Mouse (Mus musculus) hindbrain, embryonic 11.5 days (tissue): ENCODE measurements at regions not wholly inside any gene's neighbourhood (a gene's known extent, or its start where the extent isn't known, plus 50 kb on each side); places are given as distances from the start of the nearest gene placed in this dataset.

Experiments
- ATAC-seq: fragments of 200-750 bp; cut with Nextera tagmentation; 2 replicates; pipeline ENCODE4 v1.8.0; 2017; ENCODE audit warnings: mild to moderate bottlenecking, moderate TSS enrichment, moderate library complexity; ENCODE audit not compliant: low FRiP score
- DNase-seq: peaks from one replicate; pipeline ENCODE4 v3.0.0-alpha.2; 2015; ENCODE audit warnings: low spot score
- H3K27ac ChIP-seq: fragments of 300-500 bp; sonication (generic); 2 replicates; pipeline ENCODE4 v1.5.1; 2014; ENCODE audit warnings: mild to moderate bottlenecking, low read depth, low read length
- H3K27me3 ChIP-seq: fragments of 300-500 bp; sonication (generic); 2 replicates; pipeline ENCODE4 v1.6.1; 2014; ENCODE audit warnings: mild to moderate bottlenecking, low read length, moderate library complexity, mixed read lengths; ENCODE audit not compliant: control insufficient read depth, insufficient read depth
- H3K36me3 ChIP-seq: fragments of 300-500 bp; sonication (generic); 2 replicates; pipeline ENCODE4 v1.6.1; 2014; ENCODE audit warnings: mild to moderate bottlenecking, low read length, moderate library complexity, mixed read lengths; ENCODE audit not compliant: control insufficient read depth, insufficient read depth
- H3K4me1 ChIP-seq: fragments of 300-500 bp; sonication (generic); replicated peaks from 2 replicates; pipeline ENCODE4 v1.6.1; 2014; ENCODE audit warnings: low read length, mixed read lengths; ENCODE audit not compliant: control insufficient read depth, insufficient read depth
- H3K4me2 ChIP-seq: fragments of 300-500 bp; sonication (generic); replicated peaks from 2 replicates; pipeline ENCODE4 v1.6.1; 2014; ENCODE audit warnings: mild to moderate bottlenecking, low read depth, low read length
- H3K4me3 ChIP-seq: fragments of 300-500 bp; sonication (generic); 2 replicates; pipeline ENCODE4 v1.5.1; 2014; ENCODE audit warnings: low read depth, low read length
- H3K9ac ChIP-seq: fragments of 300-500 bp; sonication (generic); 2 replicates; pipeline ENCODE4 v1.6.1; 2014; ENCODE audit warnings: low read depth, low read length
- H3K9me3 ChIP-seq: fragments of 300-500 bp; sonication (generic); 2 replicates; pipeline ENCODE4 v1.6.1; 2016; ENCODE audit warnings: low read length; ENCODE audit not compliant: control insufficient read depth
- WGBS: fragments of 180-500 bp; shearing (Covaris S2); extraction: QIAGEN DNeasy Blood & Tissue Kit; methylation state at CpG from one replicate; pipeline ENCODE4 v1.1.7; 2014; 5-methylcytosine and 5-hydroxymethylcytosine counted together

- Histone ChIP-seq H3K27ac (no peak overlapping the region), H3K9ac (no peak overlapping the region), H3K9me3 (no peaks in the 10 kb centered on the region), H3K4me3 (no peak overlapping the region), H3K36me3 (no peaks in the 10 kb centered on the region), H3K4me1 (no peaks in the 10 kb centered on the region), H3K27me3 (no peaks in the 10 kb centered on the region), H3K4me2 (no peak overlapping the region)
- ATAC-seq (no peak), DNase-seq (no peak)
- WGBS: 76% methylated on average over 4 of the region's 4 CpGs
Measured at GRCm38 (mm10) chr14:78225677-78226076, 82.2 kb downstream of the Tnfsf11 start.

- 40% methylated on average over 15 of the region's 15 CpGs for WGBS
- Histone ChIP-seq H3K36me3 (no peaks in the 10 kb centered on the region), H3K27ac (no peak overlapping the region), H3K4me1 (0 out of 2 replicates have a peak, but pooled peaks cover 2% of the 10 kb centered on the region), H3K9ac (no peak overlapping the region), H3K4me2 (no peak overlapping the region), H3K27me3 (no peaks in the 10 kb centered on the region), H3K9me3 (no peaks in the 10 kb centered on the region), H3K4me3 (no peak overlapping the region)
- ATAC-seq (0 out of 2 replicates have a peak, but pooled peaks have one; percentile 49), DNase-seq (peak; percentile 20)
Measured at GRCm38 (mm10) chr14:78216229-78216963, 91.4 kb downstream of the Tnfsf11 start.

GRCm38 (mm10) chr14:78215491-78215890, 92.4 kb downstream of the Tnfsf11 start:
- 80% methylated on average over 4 of the region's 4 CpGs for WGBS
- Histone ChIP-seq H3K9me3 (no peaks in the 10 kb centered on the region), H3K36me3 (no peaks in the 10 kb centered on the region), H3K9ac (no peak overlapping the region), H3K27me3 (no peaks in the 10 kb centered on the region), H3K4me2 (no peak overlapping the region), H3K4me1 (0 out of 2 replicates have a peak, but pooled peaks cover 2% of the 10 kb centered on the region), H3K4me3 (no peak overlapping the region), H3K27ac (no peak overlapping the region)
- DNase-seq (no peak), ATAC-seq (no peak)

- no peak overlapping the region for H3K4me2 ChIP-seq
- H3K36me3 ChIP-seq: no peaks in the 10 kb centered on the region
- no peaks in the 10 kb centered on the region for H3K9me3 ChIP-seq
- H3K4me1 ChIP-seq: no peaks in the 10 kb centered on the region
- H3K9ac ChIP-seq: no peak overlapping the region
- ATAC-seq: no peak
- DNase-seq: no peak
- H3K27me3 ChIP-seq: no peaks in the 10 kb centered on the region
- 95% methylated on average over 4 of the region's 4 CpGs for WGBS
- H3K27ac ChIP-seq: no peak overlapping the region
- no peak overlapping the region for H3K4me3 ChIP-seq
Measured at GRCm38 (mm10) chr14:78204566-78204863, 103.3 kb downstream of the Tnfsf11 start.

GRCm38 (mm10) chr14:78203726-78204565, 103.9 kb downstream of the Tnfsf11 start:
- no peaks in the 10 kb centered on the region for H3K9me3 ChIP-seq
- no peak for ATAC-seq

GRCm38 (mm10) chr14:78202781-78203180, 105.1 kb downstream of the Tnfsf11 start:
- no peak overlapping the region for H3K4me2 ChIP-seq
- ATAC-seq: no peak
- 91% methylated on average over 1 of the region's 1 CpGs for WGBS
- H3K9ac ChIP-seq: no peak overlapping the region
- peak; percentile 6 for DNase-seq
- no peaks in the 10 kb centered on the region for H3K9me3 ChIP-seq
- H3K36me3 ChIP-seq: no peaks in the 10 kb centered on the region
- no peaks in the 10 kb centered on the region for H3K27me3 ChIP-seq
- no peaks in the 10 kb centered on the region for H3K4me1 ChIP-seq
- H3K27ac ChIP-seq: no peak overlapping the region
- H3K4me3 ChIP-seq: no peak overlapping the region

More at GRCm38 (mm10) chr14:78203726-78204565, 103.9 kb downstream of the Tnfsf11 start:
- no peak overlapping the region for H3K9ac ChIP-seq
- no peak overlapping the region for H3K27ac ChIP-seq
- no peaks in the 10 kb centered on the region for H3K36me3 ChIP-seq
- 85% methylated on average over 15 of the region's 15 CpGs for WGBS
- H3K27me3 ChIP-seq: no peaks in the 10 kb centered on the region
- H3K4me2 ChIP-seq: no peak overlapping the region
- no peaks in the 10 kb centered on the region for H3K4me1 ChIP-seq
- peak; percentile 28 for DNase-seq
- H3K4me3 ChIP-seq: no peak overlapping the region

GRCm38 (mm10) chr14:78197483-78197882, 108.7 kb upstream of the Fam216b start:
- Histone ChIP-seq H3K27me3 (no peaks in the 10 kb centered on the region), H3K9ac (no peak overlapping the region), H3K27ac (no peak overlapping the region), H3K9me3 (no peaks in the 10 kb centered on the region), H3K4me2 (no peak overlapping the region), H3K36me3 (no peaks in the 10 kb centered on the region), H3K4me3 (no peak overlapping the region), H3K4me1 (no peaks in the 10 kb centered on the region)
- WGBS: 84% methylated on average over 2 of the region's 2 CpGs
- ATAC-seq (no peak), DNase-seq (no peak)

GRCm38 (mm10) chr14:78179576-78179975, 90.8 kb upstream of the Fam216b start:
- no peaks in the 10 kb centered on the region for H3K27me3 ChIP-seq
- H3K4me1 ChIP-seq: no peaks in the 10 kb centered on the region
- 69% methylated on average over 6 of the region's 6 CpGs for WGBS
- H3K9ac ChIP-seq: no peak overlapping the region
- DNase-seq (no peak), ATAC-seq (no peak)
- H3K4me2 ChIP-seq: no peak overlapping the region
- no peaks in the 10 kb centered on the region for H3K36me3 ChIP-seq
- H3K9me3 ChIP-seq: no peaks in the 10 kb centered on the region
- no peak overlapping the region for H3K4me3 ChIP-seq
- no peak overlapping the region for H3K27ac ChIP-seq

- H3K4me2 ChIP-seq: no peak overlapping the region
- no peaks in the 10 kb centered on the region for H3K9me3 ChIP-seq
- H3K27me3 ChIP-seq: no peaks in the 10 kb centered on the region
- WGBS: 77% methylated on average over 2 of the region's 2 CpGs
- ATAC-seq (no peak), DNase-seq (no peak)
- no peak overlapping the region for H3K27ac ChIP-seq
- no peak overlapping the region for H3K4me3 ChIP-seq
- H3K9ac ChIP-seq: no peak overlapping the region
- H3K4me1 ChIP-seq: no peaks in the 10 kb centered on the region
- H3K36me3 ChIP-seq: no peaks in the 10 kb centered on the region
Measured at GRCm38 (mm10) chr14:78173451-78173850, 84.6 kb upstream of the Fam216b start.
